In the genomic region with DNA sequence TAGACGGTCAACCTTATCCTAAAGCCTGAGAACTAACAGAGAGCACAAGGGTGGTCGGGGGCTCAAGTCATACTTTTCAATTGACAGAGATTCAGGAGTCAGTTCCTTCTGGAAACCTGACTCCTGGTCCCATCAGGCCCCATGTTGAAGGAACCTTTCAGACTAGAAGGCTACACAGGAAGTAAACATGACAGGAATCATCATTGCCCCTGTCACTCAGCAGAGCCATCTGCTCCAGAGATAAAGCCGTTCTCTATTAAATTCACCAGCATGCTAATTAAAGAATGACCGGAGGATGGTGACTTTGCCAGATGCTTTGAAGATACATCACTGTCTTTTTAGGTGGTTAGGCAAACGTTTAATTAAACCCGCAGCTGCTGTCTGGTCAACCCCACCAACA, we compare ENCODE assay signal across 21 mouse cellular contexts. TPM values are rescaled to one million over a fixed set of nuclear protein-coding genes. Genes with fewer than 3 reads are reported as not detected.
DNase-seq lines count a peak whose midpoint lies in the region; ATAC-seq and TF ChIP-seq lines count a peak whose summit lies in the region.
"Had no signal": no experiment of that assay in that cellular context is flagged by ENCODE, and none has a peak within 500 bp of the region (broad histone marks: within the 10 kb centered on the region; RNA-seq: fewer than 3 reads in every experiment).

No protein-coding gene starts in this region.

- no peak overlapping the region for H3K9ac ChIP-seq in hindbrain, postnatal 0 days (replicated peaks; ENCODE audit: low read length)
- H3K9ac ChIP-seq: embryonic facial prominence, embryonic 12.5 days; heart, embryonic 13.5 days had no signal

- WGBS in hindbrain, postnatal 0 days = 50% methylated on average over 6 of the region's 6 CpGs

- no peak for TF ChIP-seq CTCF in brain, embryonic 14.5 days (IDR thresholded peaks at IDR 0.05; ENCODE audit: borderline replicate concordance, extremely low read depth, insufficient read depth, insufficient read length)
- TF ChIP-seq CTCF in hindbrain, postnatal 0 days (IDR thresholded peaks at IDR 0.05; ENCODE audit: low read depth) = no peak

- no peaks in the 10 kb centered on the region for H3K9me3 ChIP-seq in hindbrain, postnatal 0 days (ENCODE audit: low read length)
- H3K9me3 ChIP-seq: embryonic facial prominence, embryonic 12.5 days; heart, embryonic 13.5 days had no signal

- TF ChIP-seq POLR2A in brain, embryonic 14.5 days (IDR thresholded peaks at IDR 0.05; ENCODE audit: borderline replicate concordance, extremely low read depth, insufficient read depth, insufficient read length, poor library complexity, severe bottlenecking) = no peak

- DNase-seq in embryo, embryonic 10 days (ENCODE audit: low spot score) = peak; percentile 7
- no peak for DNase-seq in embryo, embryonic 10.5 days (ENCODE audit: low spot score)
- DNase-seq in left cerebral cortex, postnatal 4 days = peak; percentile 45
- DNase-seq in left cerebral cortex, adult 11 months (ENCODE audit: low spot score) = no peak
- DNase-seq in brain, embryonic 14.5 days (ENCODE audit: low read depth) = peak; percentile 38
- DNase-seq in hindbrain, postnatal 0 days (ENCODE audit: low spot score) = peak; percentile 64
- DNase-seq in layer of hippocampus, adult 8-10 months (ENCODE audit: low spot score in 2 of 2) = no peak
- DNase-seq: adrenal gland, postnatal 14 days; cerebellum, adult 11 months; cerebellum, adult 9-11 months; gastrocnemius, postnatal 14 days; heart, postnatal 4 days; kidney, adult 2 months had no signal

- H3K36me3 ChIP-seq in hindbrain, postnatal 0 days (ENCODE audit: insufficient read depth, low read length) = no peaks in the 10 kb centered on the region
- H3K36me3 ChIP-seq: embryonic facial prominence, embryonic 12.5 days; heart, embryonic 13.5 days had no signal

- H3K27ac ChIP-seq in hindbrain, postnatal 0 days = no peak overlapping the region
- H3K27ac ChIP-seq: embryonic facial prominence, embryonic 12.5 days; heart, embryonic 13.5 days had no signal

- no peaks in the 10 kb centered on the region for H3K27me3 ChIP-seq in hindbrain, postnatal 0 days (ENCODE audit: insufficient read depth, low read length)
- H3K27me3 ChIP-seq: CH12.LX; embryonic facial prominence, embryonic 12.5 days; heart, embryonic 13.5 days had no signal

- H3K4me3 ChIP-seq in hindbrain, postnatal 0 days (ENCODE audit: low read length) = no peak overlapping the region
- H3K4me3 ChIP-seq: embryonic facial prominence, embryonic 12.5 days; heart, embryonic 13.5 days had no signal

- no peak overlapping the region for H3K4me2 ChIP-seq in hindbrain, postnatal 0 days (ENCODE audit: low read depth, low read length)
- H3K4me2 ChIP-seq: embryonic facial prominence, embryonic 12.5 days; heart, embryonic 13.5 days had no signal

- ATAC-seq in hindbrain, postnatal 0 days = peak; percentile 61; the same call in 1 of the 2 replicates
- no peak for ATAC-seq in frontal cortex, adult (ENCODE audit: low TSS enrichment)
- ATAC-seq: activated CD4-positive, CD25-positive, alpha-beta regulatory T cell, adult 4 months; forebrain, embryonic 16.5 days; intestine, embryonic 16.5 days; Patski had no signal

- no peaks in the 10 kb centered on the region for H3K4me1 ChIP-seq in hindbrain, postnatal 0 days (ENCODE audit: insufficient read depth, low read length)
- H3K4me1 ChIP-seq: embryonic facial prominence, embryonic 12.5 days had no signal

- intact Hi-C loops in left cerebral cortex, postnatal 4 days (cut with DNase I) = no loop called here

RNA-seq across cellular contexts. Expression of gene Nhlrc3, which starts 53.1 kb away (rescaled TPM):
- total RNA-seq in left cerebral cortex, postnatal 4 days (2021) = 10 to 100 TPM; 14.0 to 14.5 TPM
- 8.9 and 12.2 TPM in 2 replicates for polyA plus RNA-seq in brain, embryonic 14.5 days (2012; rRNA removed)
- total RNA-seq in hindbrain, postnatal 0 days (2014; rRNA removed) = 13.5 and 14.4 TPM in 2 replicates
- polyA plus RNA-seq in hindbrain, postnatal 0 days (2015; fragmentation: Nextera tagmentation; extraction: Ambion mirVana) = 6.6 and 7.5 TPM in 2 replicates
- 10 to 100 TPM in 3 of 4 experiments, 1 to 10 TPM in 1; 8.3 to 12.6 (median 10.9) TPM for total RNA-seq in layer of hippocampus, adult 8-10 months (2022)

RNA-seq across cellular contexts. Expression of gene Proser1, which starts 53.4 kb away (rescaled TPM):
- total RNA-seq in left cerebral cortex, postnatal 4 days (2021) = 10 to 100 TPM; 30.2 to 30.3 TPM
- polyA plus RNA-seq in brain, embryonic 14.5 days (2012; rRNA removed) = 15.9 and 30.7 TPM in 2 replicates
- 8.4 and 10.4 TPM in 2 replicates for total RNA-seq in hindbrain, postnatal 0 days (2014; rRNA removed)
- 14.7 and 14.8 TPM in 2 replicates for polyA plus RNA-seq in hindbrain, postnatal 0 days (2015; fragmentation: Nextera tagmentation; extraction: Ambion mirVana)
- 10 to 100 TPM; 23.8 to 26.5 (median 24.1) TPM for total RNA-seq in layer of hippocampus, adult 8-10 months (2022)

Comparison
In these comparisons a context has a peak if more than half of its experiments do, and no peak if none do; other contexts are left out.
1. DNase-seq: peak in embryo, embryonic 10 days (single experiment), left cerebral cortex, postnatal 4 days (single experiment), brain, embryonic 14.5 days (single experiment) and hindbrain, postnatal 0 days (single experiment); none in embryo, embryonic 10.5 days (single experiment), left cerebral cortex, adult 11 months (single experiment) and layer of hippocampus, adult 8-10 months (0 of 2).